Mouse (Mus musculus): ENCODE measurements around the gene Met.

- TF ChIP-seq POLR2A (IDR thresholded peaks at IDR 0.05; ENCODE audit: control insufficient read depth, low read depth, low read length): no peak
- TF ChIP-seq CTCF (IDR thresholded peaks at IDR 0.05; ENCODE audit: control insufficient read depth, insufficient read depth, insufficient replicate concordance, low read depth, low read length): no peak
These were observed 4.0 kb upstream of the Met start for GRCm38 (mm10) chr6:17459561-17459960.

All from testis, adult 2 months (tissue).